Mouse (Mus musculus) E14TG2a.4 (cell line): ENCODE results near the gene Gm20388.

ENCODE experiments used
- CTCF ChIP-seq: conservative IDR thresholded peaks from 2 replicates; pipeline ENCODE4 v1.5.1; 2014; ENCODE audit warnings: low read length
- POU5F1 ChIP-seq: IDR thresholded peaks from 2 replicates; pipeline ENCODE4 v1.6.1; 2014; ENCODE audit warnings: low read length, borderline replicate concordance

GRCm38 (mm10) chr8:122727412-122727811, 2816.8 kb downstream of the Gm20388 start:
- TF ChIP-seq CTCF: no peak
- TF ChIP-seq POU5F1: no peak
